Mouse (Mus musculus) thymus, postnatal 36 days (tissue): ENCODE data around the gene Lama1.

Experiments used
- DNase-seq, 2 experiments: peaks; one replicate each; pipeline ENCODE4 v3.0.0; 2022; ENCODE audit warnings: mixed read lengths in 2 of 2

Lama1 gene

DNA sequence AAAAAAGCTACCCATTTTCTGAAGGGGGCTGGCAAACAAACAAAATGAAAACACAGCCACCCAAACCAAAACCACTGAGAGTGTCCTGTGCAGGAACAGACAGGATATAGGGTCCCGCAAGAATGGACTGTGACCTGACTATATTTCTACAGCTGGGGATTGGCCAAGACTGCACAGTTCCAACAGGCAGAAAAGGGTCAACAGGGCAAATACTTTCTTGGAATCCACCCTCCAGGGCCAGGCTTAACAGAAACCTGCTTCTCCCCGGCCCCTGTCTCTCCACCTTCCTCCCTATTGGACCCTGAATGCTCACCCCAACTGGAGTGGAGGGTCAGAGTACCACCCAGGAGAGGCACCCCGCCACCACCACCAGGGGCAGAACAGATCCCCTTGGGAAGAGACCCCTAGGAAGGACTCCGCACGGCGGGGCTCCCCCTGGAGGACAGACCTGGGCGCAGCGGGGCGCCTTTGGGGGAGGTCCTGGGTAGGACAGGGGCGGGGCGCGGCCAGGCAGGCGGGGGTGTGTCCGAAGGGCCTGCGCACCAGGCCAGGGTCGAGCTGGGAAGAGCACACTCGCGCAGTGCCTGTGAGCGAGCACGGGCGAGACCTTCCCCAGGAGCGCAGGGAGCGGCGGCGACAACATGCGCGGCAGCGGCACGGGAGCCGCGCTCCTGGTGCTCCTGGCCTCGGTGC, at the start of gene Lama1:
TSS of gene Lama1 (plus strand) at position 566 of the 693 bp plus-strand sequence.
- peak; percentile 3 to 9 for DNase-seq

DNA sequence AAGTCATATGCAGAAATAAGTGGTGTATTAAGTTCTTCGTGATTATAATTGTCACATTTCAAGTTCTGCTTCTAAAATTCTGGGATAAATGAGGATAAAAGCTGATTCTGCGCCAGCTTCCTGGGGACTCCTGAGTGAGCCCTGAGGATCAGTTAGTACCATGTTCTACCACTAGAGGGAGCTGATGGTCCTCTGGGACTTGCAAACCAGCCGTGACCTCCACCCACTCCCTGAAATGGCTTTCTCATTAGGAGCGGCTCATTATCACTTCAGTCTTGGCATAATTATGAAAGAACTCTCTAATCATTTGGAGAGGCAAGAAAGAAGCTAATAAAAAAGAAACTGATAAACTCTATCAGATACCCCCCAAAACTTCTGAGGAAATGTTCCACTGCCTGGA, 45.6 kb upstream of the Lama1 start:
- no peak for DNase-seq

DNA sequence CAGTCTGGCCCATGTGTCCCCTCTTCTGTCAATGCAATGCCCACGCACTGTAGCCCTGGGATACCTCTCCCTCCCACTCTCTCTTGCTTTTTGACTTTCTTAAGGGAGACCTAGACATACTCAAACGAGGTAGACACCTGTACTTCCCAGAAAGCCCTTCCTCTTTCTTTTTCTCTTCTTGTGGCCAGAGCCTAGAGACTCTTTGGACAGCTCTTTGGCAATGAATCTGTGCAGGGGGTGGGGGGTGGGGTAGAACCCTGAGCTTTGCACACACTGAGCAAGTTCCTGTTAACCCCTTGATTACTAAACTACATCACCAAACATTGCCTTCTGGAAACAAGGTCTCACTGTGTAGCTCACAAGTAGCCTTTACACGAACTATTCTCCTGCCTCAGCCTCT, 32.8 kb upstream of the Lama1 start:
- no peak for DNase-seq

DNA sequence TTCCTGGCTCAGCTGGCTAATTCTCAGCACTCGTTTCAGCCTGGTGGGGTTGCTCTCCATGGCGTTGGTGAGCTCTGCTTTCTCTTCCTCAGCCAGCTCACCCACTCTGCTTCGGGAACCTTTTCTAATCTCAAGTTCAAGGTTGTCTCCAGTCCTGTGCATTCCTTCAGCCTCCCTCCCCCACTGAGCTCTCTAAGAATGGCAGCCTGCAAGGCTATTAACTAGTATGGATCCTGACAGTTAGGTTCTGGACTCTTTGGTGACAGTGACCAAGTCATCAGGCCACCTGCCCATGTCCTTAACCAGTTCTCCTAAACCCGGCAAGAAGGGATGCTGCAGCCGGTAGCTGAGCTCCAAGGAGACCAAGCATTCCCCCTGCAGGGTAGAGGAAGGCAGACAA, 30.1 kb upstream of the Lama1 start:
- no peak for DNase-seq

DNA sequence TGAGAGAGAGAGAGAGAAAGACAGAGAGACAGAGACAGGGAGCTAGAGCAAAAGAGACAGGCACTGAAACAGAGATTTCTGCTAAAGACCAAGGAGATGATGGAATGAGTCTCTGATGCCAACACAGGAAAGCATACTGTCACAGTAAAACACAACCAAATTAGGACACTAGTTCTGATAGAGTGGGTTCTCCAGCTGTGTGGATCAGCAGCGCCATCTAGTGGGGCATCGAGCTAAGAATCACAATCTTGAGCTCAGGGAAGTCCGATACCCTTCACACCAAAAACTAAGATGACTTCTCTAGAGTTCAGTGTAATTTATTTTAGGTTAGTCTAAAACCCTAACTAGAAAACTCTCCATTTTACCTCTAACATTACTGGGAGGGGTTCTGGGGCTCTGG, 29.1 kb upstream of the Lama1 start:
- DNase-seq = peak in 1 of 2 experiments; percentile 3

DNA sequence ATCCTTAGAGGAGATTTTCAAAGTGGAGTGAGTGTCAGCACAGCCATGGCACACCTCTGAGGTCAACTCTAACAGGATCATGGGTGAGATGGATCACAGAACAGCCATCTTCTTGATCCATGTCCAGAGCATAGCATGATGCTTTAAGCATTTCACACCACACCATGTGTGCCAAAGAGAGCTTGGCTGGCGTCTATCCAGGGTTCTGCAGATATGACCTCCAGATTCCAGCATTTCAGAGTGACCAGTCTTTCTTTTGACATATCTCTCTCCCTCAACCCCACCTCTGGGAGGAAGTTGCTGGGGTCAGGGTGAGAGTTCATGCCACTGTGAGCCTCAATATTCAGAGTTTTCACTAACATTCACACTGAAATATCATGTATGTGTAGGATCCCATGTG, 18.5 kb upstream of the Lama1 start:
- DNase-seq = no peak

DNA sequence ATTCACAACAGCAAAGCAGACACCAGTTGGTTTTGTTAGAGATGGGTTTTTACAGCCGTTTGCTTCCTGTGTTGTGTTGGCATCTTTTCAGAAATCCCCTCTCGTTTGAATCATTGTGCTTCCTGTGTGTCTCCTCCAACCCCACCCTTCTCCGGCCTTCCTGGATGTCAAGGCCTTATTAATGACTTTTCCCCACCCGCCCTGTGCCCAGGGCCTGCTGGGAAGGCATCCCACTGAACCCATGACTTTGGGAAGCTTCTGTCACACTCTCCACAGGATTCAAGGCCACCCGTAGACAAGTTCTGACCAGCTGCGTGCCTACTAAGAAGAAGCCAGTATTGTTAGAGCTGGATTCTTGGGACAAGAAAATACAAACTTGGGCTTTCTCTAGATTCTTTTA, 16.0 kb upstream of the Lama1 start:
- DNase-seq = no peak

DNA sequence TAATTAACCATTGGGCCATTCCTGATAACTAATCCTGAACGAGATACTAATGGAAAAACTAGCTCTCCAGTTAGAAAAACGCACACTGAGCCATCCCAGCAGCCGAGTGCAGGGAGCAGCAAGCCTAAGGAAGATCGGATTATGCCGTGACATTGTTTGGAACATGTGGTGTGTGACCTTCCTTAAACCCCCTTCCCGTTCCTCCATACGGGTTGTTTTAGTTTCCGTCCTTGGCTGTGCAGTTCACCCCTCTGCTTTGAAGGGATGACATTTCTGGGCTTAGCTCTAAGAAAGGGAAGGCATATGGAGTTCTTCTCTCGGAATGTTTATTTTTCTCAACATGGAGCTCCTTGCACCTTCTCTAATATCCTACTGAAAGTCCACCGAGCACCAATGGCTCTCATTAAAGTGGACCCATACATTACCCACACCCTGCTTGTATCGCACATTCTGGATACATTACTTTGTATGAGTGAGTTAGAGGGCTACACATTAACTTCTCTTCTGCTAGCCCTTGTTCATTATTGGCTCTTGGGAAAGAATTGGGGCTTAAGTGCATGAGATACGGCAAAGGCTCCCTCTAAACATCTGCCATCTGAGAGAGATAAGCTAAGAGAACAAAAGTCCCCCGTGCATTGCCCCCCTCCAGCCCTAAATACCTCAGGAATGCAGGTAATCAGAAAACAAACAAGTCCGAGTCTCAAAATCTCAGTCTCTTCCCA, 11.9 kb upstream of the Lama1 start:
- DNase-seq = no peak

DNA sequence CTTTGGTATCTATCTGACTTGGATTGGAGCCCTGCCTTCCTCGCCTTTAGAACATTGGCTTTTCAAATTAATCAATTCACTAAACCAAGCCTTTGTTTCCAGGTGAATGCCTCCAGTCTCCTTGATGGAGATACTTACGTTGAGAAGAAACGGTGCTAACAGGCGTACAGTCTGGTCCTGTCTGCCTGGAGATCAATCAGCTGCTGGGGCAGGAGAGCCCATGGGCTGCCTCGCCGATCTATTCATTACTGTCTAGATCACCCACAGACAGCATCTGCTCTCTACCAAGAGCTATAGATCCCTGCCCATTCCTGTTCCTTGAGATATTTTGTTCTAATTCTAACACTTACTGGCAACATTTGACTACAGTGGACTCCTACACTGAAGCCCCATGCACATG, 9.6 kb upstream of the Lama1 start:
- no peak for DNase-seq

DNA sequence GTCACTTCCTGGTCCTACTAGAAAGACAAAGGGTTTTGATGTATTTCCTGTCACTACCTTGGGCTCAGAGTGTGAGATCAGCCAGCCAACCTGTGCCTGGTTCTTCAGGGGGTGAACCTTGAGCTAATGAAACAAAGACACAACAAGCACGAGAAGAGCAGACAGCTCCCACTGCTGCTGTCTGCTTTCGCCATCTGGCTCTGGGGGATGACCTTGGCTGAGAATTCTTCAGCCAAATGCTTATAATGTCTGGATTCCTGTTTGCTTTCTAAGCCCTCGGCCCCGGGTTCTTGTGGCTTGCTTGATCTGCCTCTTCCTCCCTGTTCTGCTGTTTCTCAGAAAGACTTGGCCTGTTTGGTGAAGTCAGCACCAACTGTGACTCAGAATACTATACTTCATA, 6.4 kb upstream of the Lama1 start:
- DNase-seq = no peak

DNA sequence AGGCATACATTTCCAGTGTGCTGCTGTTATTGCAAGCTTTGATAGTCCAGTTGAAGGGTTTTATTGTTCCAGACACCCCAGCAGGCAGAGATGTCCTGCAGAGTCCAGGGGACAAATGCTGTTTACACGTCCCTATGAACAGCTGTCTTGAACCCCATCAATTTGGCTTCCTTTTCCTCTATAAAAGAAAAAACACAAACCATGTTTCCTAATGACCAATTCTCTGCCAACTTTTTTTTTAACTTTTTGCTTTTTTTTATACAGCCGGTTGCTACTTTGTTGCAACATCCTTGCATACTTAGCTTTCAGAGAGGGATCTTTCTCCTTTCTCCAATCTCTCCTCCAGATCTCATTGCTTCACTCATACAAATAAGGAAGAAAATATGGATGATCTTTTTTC, 4.4 kb upstream of the Lama1 start:
- no peak for DNase-seq

DNA sequence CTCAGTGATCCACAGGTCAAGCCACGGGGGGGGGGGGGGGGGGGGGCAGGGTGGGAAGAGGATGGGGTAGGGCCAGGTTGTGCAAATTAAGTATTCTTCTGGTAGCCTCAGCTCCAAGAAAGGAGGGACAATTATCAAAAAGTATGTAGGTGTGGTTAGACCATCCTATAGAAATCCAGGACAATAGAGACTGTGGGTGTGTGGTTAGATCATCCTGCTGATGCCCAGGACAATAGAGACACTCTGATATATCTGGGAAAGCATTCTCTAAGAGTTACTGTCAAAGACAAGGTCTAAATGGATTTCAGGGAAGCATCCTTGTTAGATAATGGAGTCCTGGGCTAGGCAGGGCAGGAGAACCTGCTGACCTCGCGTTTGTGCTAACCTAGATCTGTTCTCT, 3.2 kb upstream of the Lama1 start:
- no peak for DNase-seq

DNA sequence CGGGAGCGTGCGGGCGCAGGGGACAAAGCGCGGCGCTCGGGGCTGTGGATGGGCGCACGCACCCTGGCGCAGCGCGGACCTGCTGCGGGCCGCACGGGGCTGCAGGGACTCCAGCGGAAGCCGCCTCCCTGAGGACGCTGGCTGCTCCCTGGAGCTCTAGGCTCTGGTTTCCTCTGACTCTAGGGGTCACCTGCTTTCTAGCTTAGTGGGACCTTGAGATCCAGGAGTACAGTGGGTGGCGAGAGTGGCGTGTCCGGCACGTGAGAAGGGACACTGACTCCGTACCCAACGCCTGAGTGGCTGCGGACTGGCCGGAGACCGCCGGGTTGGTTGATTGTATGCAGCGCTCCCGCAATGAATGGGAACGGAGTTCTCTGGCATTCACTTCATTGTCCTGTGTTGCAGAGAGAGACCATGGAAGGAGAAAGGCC, 417 bp downstream of the Lama1 start:
- DNase-seq = no peak

DNA sequence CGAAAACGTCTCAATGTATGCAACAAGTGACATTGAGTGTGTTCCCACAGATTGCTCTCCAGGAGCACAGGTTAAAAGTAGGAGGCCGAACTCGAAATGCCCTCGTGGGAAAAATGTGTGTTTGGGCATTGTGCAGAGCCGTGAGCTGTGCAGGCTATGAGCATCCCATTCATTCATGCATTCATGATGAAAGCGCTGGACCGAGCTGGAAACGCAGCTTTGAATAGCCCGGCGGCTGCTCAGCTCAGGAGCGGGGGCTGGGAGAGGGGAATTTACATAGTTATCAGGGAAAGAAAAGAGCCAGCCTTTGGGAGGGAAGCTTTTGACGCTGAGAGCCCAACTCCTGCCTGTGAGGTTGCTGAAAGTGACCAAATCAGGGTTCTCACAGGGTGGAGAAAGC, 1.2 kb downstream of the Lama1 start:
- DNase-seq = no peak

DNA sequence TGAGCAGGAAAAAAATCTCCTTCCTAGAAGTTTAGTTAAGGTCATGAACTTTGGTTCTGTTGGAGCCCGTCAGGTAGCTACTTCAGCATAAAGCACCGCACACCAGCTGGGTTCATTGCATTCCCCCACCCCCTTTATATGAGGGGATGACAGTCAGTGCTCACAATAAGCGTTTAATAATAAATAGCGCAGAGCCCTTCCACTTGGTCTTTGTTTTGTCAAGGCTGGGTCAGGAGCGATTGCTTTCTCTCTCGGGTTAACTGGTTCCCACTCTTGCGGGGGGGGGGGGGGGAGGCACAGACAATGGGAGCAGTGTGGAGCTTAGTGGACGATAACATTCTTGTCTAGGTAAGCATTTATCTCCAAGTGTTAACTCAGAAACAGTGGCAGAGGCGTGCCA, 4.7 kb downstream of the Lama1 start:
- no peak for DNase-seq

DNA sequence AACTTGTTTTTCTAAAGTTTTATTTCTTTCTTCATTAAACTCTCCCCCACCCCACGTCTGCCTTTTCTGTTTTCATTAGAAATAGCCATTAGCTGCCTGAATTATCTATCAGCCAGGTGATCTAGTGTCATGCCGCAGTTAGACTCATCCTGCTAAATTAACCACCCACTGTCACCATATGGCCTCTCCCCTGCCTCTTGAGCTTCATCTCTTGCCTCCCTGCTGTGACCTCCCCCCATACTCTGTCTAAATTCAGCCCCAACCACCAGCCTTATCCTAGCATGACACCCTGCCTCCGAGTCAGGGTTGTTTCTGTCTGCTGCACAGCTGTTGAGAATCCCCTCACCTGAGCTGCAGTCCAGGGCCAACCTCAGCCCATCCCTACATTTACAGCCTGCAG, 5.9 kb downstream of the Lama1 start:
- no peak for DNase-seq

DNA sequence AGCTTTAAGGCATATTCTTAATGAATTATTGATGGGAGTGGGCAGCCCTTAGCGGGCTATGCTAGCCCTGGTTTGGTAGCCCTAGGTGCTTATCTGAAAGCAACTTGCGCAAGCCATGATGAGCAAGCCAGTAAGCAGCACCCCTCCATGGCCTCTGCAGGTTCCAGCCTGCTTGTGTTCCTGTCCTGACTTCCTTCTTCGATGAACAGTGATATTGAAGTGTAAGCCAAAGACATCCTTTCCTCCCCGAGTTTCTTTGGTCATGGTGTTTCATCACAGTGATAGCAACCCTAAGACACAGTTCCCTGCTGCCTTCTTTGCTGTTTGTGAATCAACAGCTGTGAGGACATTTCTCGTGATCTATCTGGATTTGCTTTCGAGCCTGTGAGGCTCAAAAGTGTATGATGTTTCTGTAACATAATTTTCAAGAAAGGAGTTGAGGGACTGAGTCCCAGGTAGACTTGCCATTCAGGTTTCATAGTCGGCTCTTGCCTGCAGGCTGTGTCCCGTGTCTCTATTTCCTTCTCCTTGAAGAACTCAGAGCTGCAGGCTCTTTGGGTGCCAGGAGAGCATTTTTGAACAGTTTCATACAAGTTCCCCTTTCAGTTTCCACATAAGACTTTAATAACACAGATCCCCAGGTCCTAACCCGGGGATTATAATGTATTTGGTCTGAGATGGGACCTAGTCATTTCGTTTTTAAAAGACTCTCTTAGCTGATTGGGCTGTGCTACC, 8.1 kb downstream of the Lama1 start:
- DNase-seq = no peak

DNA sequence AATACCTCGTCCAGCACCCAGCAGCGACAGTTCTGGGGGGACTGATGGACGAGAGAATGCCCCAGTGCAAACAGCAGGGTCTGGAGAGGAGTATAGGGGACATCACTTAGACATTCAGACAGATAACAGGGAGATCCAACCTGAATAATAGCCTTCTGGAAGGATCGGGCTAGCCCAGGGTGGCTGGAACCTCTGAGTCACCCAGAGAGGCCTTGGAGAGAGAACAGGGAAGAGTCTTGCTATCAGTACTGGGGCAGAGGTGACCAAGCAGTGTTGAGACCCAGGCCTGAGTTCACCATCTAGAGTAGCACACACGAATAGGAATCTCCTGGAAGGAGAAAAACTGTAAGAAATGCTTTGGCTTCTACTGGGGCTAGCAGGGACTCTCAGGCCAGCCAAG, 9.3 kb downstream of the Lama1 start:
- no peak for DNase-seq

DNA sequence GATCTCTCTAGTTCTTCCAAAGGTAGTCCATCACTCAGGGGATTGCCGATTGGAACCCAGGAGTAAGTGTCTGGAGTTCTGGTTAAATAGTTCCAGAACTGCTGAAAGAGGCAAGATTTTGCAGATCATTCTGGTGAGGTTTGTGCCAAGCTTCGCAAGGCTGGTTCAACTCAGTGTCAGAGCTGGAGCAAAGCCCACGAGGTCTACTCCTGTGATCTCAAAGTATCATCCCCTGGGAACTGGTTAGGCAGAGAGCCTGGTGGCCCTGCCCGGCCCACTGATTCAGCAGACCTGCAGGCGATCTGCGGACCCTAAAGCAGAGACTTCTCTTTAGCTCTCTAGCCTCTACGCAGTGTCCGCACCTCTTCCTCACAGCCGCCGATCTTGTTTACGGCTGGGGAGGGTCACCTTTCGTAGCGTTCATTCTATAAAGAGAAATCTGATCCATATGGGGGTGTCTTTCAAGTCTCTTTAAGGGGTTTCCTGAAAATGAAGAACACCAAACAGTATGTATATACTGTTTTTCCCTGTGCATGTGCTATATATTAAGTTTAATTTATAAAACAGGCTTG, 10.8 kb downstream of the Lama1 start:
- no peak for DNase-seq

DNA sequence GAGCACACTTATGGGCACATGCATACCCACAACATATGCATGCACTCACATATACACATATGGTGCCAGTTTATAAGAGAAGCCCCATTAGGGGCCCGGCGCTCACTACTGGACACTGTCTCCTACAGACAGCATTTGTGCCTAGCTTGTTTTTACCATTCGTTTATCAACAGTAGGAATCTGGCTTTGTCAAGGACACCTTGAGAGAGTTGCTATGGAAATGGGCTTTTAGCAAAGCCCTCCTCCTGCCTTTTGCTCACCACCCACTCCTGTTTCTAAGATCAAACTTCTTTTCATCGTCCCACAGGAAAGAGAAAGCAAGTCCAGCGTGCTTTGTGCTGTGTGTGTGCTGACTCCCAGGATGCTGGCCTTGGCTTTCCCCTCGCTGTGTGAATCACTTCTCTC, 13.3 kb downstream of the Lama1 start:
- DNase-seq = no peak

DNA sequence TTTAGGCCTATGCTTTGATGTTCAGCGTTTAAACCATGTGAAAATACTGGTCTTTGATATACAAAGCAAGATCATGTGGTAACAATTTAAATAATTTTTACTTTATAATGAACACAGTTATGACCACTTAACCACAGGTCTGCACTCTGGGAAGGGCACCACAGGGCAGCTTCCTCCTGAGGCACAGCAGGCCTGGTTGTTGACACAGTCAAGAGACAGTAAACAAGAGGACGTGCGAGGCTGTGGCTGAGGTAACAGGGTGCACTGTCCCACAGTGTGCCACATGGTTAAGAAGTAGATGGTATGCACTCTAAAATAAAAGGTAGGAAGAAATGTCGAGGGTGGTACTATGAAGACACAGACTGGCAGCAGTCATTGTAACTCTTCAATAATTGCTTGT, 14.3 kb downstream of the Lama1 start:
- no peak for DNase-seq

DNA sequence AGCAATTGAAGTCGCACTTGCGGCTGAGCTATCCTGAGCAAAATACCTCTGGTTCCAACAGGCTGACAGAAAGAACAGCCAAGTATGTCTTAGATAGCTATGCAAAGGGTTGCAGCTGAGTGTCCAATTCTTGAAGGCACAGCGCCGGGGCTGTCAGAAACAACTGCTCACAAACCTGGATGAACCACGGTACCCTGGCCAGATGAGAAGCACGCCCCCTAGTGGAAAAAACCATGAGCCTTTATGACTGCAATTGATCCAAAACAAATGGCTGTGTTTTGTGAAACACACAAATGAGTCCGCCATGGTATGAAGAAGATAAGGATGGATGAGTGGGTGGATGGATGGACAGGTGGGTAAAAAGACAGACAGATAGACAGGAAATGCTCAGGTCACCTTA, 15.9 kb downstream of the Lama1 start:
- DNase-seq = no peak

DNA sequence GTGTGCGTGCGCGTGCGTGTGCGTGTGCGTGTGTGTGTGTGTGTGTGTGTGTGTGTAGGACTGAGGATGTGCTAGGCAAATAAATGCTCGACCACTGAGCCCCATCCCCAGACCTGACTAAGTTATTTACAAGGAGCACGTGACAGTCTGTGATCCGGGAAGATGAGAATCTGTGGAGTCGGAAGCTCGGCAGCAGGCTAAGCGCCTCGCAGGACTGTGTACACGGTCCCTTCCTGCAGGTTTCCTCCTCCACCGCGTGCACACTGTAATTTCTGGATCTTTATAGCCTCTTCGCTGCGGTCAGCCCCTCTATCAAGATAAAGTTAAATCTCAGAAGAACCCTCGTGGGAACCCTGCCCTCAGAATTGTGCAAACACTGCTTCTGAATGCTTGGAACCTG, 18.4 kb downstream of the Lama1 start:
- no peak for DNase-seq

DNA sequence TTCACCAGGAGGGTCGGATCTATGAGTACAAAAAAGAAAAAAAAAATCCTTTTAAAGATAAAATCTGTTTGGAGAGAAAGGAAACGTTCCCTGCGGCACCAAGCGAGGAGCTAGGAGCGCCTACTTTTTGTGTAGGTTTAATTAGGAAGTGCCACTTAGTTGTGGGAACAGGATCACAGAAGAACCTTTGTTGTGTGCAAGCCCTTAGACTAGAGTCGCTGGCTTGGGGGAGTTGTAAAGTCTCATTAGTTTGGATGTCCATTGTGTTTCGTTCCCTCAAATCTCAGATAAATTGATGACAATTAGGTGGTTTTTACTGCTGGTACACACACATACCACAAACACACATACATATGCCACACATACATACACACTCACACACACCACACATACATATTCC, 25.0 kb downstream of the Lama1 start:
- no peak for DNase-seq
